Mouse (Mus musculus): ENCODE measurements around the gene 1110051M20Rik.

Gene 1110051M20Rik

GRCm38 (mm10) chr2:91349974-91350457, 94.5 kb downstream of the 1110051M20Rik start:
- no peak for DNase-seq (ENCODE audit: low spot score in 2 of 2)

GRCm38 (mm10) chr2:91348936-91349335, 95.6 kb downstream of the 1110051M20Rik start:
- DNase-seq (ENCODE audit: low spot score in 2 of 2), result no peak

GRCm38 (mm10) chr2:91345644-91346043, 98.9 kb downstream of the 1110051M20Rik start:
- no peak for DNase-seq (ENCODE audit: low spot score in 2 of 2)

GRCm38 (mm10) chr2:91339591-91339990, 104.9 kb downstream of the 1110051M20Rik start:
- no peak for DNase-seq (ENCODE audit: low spot score in 2 of 2)

- DNase-seq (ENCODE audit: low spot score in 2 of 2), result no peak
Observed at GRCm38 (mm10) chr2:91335128-91335527, 109.4 kb downstream of the 1110051M20Rik start.

GRCm38 (mm10) chr2:91331051-91331843, 113.3 kb downstream of the 1110051M20Rik start:
- no peak for DNase-seq (ENCODE audit: low spot score in 2 of 2)

- no peak for DNase-seq (ENCODE audit: low spot score in 2 of 2)
Observed at GRCm38 (mm10) chr2:91329996-91330738, 114.3 kb downstream of the 1110051M20Rik start.

- no peak for DNase-seq (ENCODE audit: low spot score in 2 of 2)
Observed at GRCm38 (mm10) chr2:91328729-91329125, 115.8 kb downstream of the 1110051M20Rik start.

GRCm38 (mm10) chr2:91327968-91328728, 116.4 kb downstream of the 1110051M20Rik start:
- no peak for DNase-seq (ENCODE audit: low spot score in 2 of 2)

- DNase-seq (ENCODE audit: low spot score in 2 of 2), result no peak
Observed at GRCm38 (mm10) chr2:91326746-91327350, 117.7 kb downstream of the 1110051M20Rik start.

- DNase-seq (ENCODE audit: low spot score in 2 of 2), result no peak
Observed at GRCm38 (mm10) chr2:91324761-91325421, 119.6 kb downstream of the 1110051M20Rik start.

GRCm38 (mm10) chr2:91324346-91324745, 120.2 kb downstream of the 1110051M20Rik start:
- DNase-seq (ENCODE audit: low spot score in 2 of 2), result no peak

- no peak for DNase-seq (ENCODE audit: low spot score in 2 of 2)
Observed at GRCm38 (mm10) chr2:91322490-91322889, 122.0 kb downstream of the 1110051M20Rik start.

GRCm38 (mm10) chr2:91321923-91322322, 122.6 kb downstream of the 1110051M20Rik start:
- DNase-seq (ENCODE audit: low spot score in 2 of 2), result no peak

- DNase-seq (ENCODE audit: low spot score in 2 of 2), result no peak
Observed at GRCm38 (mm10) chr2:91320559-91321529, 123.7 kb downstream of the 1110051M20Rik start.

GRCm38 (mm10) chr2:91314184-91314583, 130.3 kb downstream of the 1110051M20Rik start:
- no peak for DNase-seq (ENCODE audit: low spot score in 2 of 2)

- DNase-seq (ENCODE audit: low spot score in 2 of 2), result no peak
Observed at GRCm38 (mm10) chr2:91312578-91313311, 131.8 kb downstream of the 1110051M20Rik start.

GRCm38 (mm10) chr2:91309546-91309945, 135.0 kb downstream of the 1110051M20Rik start:
- no peak for DNase-seq (ENCODE audit: low spot score in 2 of 2)

- no peak for DNase-seq (ENCODE audit: low spot score in 2 of 2)
Observed at GRCm38 (mm10) chr2:91308680-91309079, 135.8 kb downstream of the 1110051M20Rik start.

Data from natural killer cell, adult 2 months (primary cell).